Mouse (Mus musculus) hindbrain, embryonic 14.5 days (tissue): ENCODE results near the gene Capn10. TPM values are rescaled to one million over a fixed set of nuclear protein-coding genes. Genes with fewer than 3 reads are reported as not detected.
A peak's percentile ranks its signal among the peaks of the same experiment; 100 is the strongest.
"Not testable (repeated sequence)": the region's sequence is repeated elsewhere in the genome, so short reads cannot be mapped to it uniquely, and the experiment has no call there.

Experiments used
- ATAC-seq: fragments of 200-750 bp; cut with Nextera tagmentation; 2 replicates; pipeline ENCODE4 v1.8.0; 2017; ENCODE audit warnings: moderate number of reproducible peaks, mild to moderate bottlenecking, moderate TSS enrichment, moderate library complexity; ENCODE audit not compliant: low FRiP score
- DNase-seq: peaks from one replicate; pipeline ENCODE4 v3.0.0-alpha.2; 2015; ENCODE audit warnings: low spot score
- H3K27ac ChIP-seq: fragments of 300-500 bp; sonication (generic); 2 replicates; pipeline ENCODE4 v1.5.1; 2014; ENCODE audit warnings: mild to moderate bottlenecking, moderate library complexity
- H3K27me3 ChIP-seq: fragments of 300-500 bp; sonication (generic); 2 replicates; pipeline ENCODE4 v1.6.1; 2014; ENCODE audit warnings: mild to moderate bottlenecking, low read length, mixed read lengths; ENCODE audit not compliant: control insufficient read depth, insufficient read depth
- H3K36me3 ChIP-seq: fragments of 300-500 bp; sonication (generic); replicated peaks from 2 replicates; pipeline ENCODE4 v1.6.1; 2014; ENCODE audit not compliant: control insufficient read depth, insufficient read depth
- H3K4me1 ChIP-seq: fragments of 300-500 bp; sonication (generic); replicated peaks from 2 replicates; pipeline ENCODE4 v1.6.1; 2014; ENCODE audit warnings: antibody characterized with exemption, low read length, mixed read lengths; ENCODE audit not compliant: control insufficient read depth, insufficient read depth
- H3K4me2 ChIP-seq: fragments of 300-500 bp; sonication (generic); replicated peaks from 2 replicates; pipeline ENCODE4 v1.6.1; 2014; ENCODE audit warnings: mild to moderate bottlenecking, moderate library complexity
- H3K4me3 ChIP-seq: fragments of 300-500 bp; sonication (generic); replicated peaks from 2 replicates; pipeline ENCODE4 v1.5.1; 2014; ENCODE audit warnings: mild to moderate bottlenecking, low read length
- H3K9ac ChIP-seq: fragments of 300-500 bp; sonication (generic); 2 replicates; pipeline ENCODE4 v1.6.1; 2014
- H3K9me3 ChIP-seq: fragments of 300-500 bp; sonication (generic); 2 replicates; pipeline ENCODE4 v1.6.1; 2016; ENCODE audit warnings: low read length; ENCODE audit not compliant: control insufficient read depth
- WGBS: fragments of 180-500 bp; shearing (Covaris S2); extraction: QIAGEN DNeasy Blood & Tissue Kit; methylation state at CpG from one replicate; pipeline ENCODE4 v1.1.7; 2014; 5-methylcytosine and 5-hydroxymethylcytosine counted together
- polyA plus RNA-seq: library from polyadenylated mRNA; unstranded; fragments of >200 nt; fragmentation: Nextera tagmentation; extraction: Ambion mirVana; gene quantifications from 2 replicates; pipeline ENCODE4 v1.2.1, GENCODE M21; 2014

Capn10 gene
- polyA plus RNA-seq, 1 experiment from 2014 or later, result 48.2 TPM

DNA sequence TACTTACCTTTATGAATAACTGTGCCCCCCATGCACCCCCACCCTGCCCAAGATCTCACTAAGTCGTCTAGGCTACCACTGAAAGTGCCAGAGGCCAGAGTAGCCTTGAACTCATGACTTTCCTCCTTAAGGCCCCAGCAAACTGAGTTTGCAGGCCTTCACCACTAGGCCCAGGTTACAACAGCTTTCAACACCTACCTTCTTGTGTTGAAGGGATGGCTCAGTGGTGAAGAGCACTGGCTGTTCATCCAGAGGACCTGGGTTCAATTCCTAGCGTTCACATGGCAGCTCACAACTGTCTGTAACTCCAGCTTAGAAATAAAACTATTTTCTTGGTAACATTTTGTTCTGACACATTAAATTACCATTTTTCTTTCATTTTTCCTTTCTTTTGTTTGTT is 19.5 kb downstream of the Capn10 start:
- H3K27me3 ChIP-seq, result no peaks in the 10 kb centered on the region
- H3K4me3 ChIP-seq, result no peak overlapping the region
- H3K36me3 ChIP-seq, result peaks cover 21% of the 10 kb centered on the region
- 69% methylated on average over 2 of the region's 2 CpGs for WGBS
- H3K4me2 ChIP-seq, result no peak overlapping the region
- H3K9me3 ChIP-seq, result no peaks in the 10 kb centered on the region
- H3K27ac ChIP-seq, result no peak overlapping the region
- H3K9ac ChIP-seq, result no peak overlapping the region
- ATAC-seq (no peak), DNase-seq (no peak)
- no peaks in the 10 kb centered on the region for H3K4me1 ChIP-seq

DNA sequence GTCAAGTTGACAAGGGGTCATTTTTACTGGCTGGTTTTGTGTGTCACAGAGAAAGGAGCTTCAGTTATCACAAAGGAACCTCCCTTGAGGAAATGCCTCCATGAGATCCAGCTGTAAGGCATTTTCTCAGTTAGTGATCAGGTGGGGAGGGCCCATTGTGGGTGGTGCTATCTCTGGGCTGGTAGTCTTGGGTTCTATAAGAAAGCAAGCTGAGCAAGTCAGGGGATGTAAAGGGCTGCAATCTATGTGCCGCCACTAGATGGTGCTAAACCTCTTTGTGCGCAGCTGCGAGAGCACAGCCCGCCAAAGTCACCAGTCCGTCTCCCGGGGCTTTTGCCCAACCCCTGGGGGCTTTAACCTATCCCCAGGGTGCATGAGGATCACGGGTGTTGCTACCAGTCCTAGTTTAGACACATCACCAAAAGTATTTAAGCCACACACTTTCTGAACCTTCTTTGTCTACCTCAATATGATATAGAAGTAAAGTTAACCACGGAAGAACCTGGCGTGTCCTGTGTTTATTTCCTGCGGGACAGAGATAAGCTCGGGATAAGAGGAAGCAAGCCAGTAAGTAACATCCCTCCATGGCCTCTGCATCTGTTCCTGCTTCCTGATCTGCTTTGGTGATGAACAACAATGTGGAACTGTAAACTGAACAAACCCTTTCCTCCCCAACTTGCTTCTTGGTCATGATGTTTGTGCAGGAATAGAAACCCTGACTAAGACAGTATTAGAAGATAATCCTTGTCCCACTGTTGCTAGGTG is 22.6 kb downstream of the Capn10 start:
- ATAC-seq, H3K4me1 ChIP-seq, H3K4me3 ChIP-seq, H3K9ac ChIP-seq, H3K27ac ChIP-seq, H3K27me3 ChIP-seq, H3K9me3 ChIP-seq, DNase-seq, H3K36me3 ChIP-seq: not testable (repeated sequence)
- peak overlapping the region; percentile 36 for H3K4me2 ChIP-seq
- 13% methylated on average over 11 of the region's 11 CpGs for WGBS

DNA sequence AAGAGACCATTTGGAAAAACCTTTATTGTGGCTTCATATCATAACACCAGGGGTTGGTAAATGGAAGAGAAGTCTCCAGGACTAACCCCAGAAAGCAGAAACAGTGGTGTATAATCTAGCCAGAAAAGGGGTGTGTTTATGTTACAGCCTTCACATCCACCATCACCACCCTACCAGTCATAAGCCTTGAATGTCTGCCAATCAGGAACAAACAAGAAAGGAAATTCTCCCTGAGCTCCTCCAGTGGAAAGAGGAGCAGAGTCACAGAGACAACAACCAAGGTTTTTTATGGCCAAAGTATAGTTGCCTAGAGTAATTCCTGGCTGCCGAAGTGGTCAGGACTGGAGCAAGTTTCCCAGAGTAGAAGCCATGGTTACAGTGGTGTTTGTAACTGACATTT is 24.8 kb downstream of the Capn10 start:
- no peak for ATAC-seq
- H3K4me1 ChIP-seq, result no peaks in the 10 kb centered on the region

DNA sequence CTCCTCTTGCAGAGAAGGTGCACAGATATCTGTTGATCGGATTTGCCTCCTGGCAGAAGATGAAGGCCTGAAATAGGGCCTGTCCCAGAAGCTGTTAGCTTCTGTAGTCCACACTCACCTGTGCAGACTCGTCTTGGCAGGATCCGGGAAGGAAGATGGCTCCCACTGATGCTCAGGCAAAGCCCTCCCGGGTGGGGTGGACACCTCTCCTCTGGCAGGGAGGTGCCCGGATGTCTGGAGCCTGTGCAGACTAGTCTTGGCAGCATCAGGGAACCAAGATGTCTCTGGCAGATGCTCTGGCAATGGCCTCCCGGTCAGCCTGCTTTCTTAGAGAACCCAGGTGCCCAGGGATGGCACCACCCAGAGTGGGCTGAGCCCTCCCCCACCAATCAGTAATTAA is 36.6 kb downstream of the Capn10 start:
- H3K9me3 ChIP-seq, H3K4me3 ChIP-seq, H3K4me2 ChIP-seq, DNase-seq, H3K27ac ChIP-seq, H3K4me1 ChIP-seq, H3K9ac ChIP-seq, H3K36me3 ChIP-seq, H3K27me3 ChIP-seq, ATAC-seq: not testable (repeated sequence)
- 90% methylated on average over 6 of the region's 6 CpGs for WGBS

More for the DNA sequence above, 24.8 kb downstream of the Capn10 start:
- no peak for DNase-seq
- Histone ChIP-seq H3K27ac (no peak overlapping the region), H3K9me3 (no peaks in the 10 kb centered on the region), H3K36me3 (no peaks in the 10 kb centered on the region), H3K9ac (no peak overlapping the region), H3K4me2 (no peak overlapping the region), H3K27me3 (no peaks in the 10 kb centered on the region), H3K4me3 (no peak overlapping the region)
- 87% methylated on average over 1 of the region's 1 CpGs for WGBS

DNA sequence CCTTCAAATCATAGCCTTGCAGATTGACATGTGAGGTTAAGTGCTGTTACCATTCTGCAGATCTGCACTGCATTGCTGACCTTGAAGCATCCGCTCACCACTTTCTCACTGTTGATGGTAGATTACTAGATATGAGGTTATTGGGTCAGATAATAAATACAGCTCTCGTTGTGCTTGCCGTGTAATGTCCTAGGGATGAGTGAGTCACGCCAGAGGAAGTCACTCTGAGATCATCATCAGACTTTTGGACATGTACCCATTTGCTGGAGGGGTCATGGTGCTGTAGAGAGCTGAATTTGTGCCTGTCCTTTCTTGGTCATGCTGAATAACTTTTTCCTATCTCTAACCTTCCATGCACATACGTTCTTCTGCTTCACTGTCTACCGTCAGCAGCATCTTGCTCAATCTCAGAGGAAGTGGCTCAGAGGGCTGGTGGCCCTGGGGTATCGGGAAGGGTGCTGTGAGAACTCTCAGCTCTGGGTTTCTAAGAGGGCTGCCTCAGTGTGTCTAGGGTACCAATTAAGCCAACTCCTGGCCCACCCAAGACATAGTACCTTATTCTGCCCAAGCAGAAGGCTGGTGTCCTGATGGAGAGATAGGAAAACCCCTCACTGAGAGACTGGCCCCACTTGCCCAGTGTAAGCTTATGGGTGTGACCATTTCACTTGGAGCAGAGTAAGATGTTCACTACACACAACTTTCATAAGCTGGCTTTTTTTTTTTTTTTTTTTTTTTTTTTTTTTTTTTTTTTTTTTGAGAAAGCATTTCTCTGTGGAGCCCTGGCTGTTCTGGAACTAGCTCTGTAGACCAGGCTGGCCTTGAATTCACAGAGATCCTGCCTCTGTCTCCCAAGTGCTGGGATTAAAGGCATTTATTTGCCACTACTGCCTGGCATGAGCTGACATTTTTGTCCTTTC is 38.0 kb downstream of the Capn10 start:
- Histone ChIP-seq H3K4me2 (no peak overlapping the region), H3K36me3 (no peaks in the 10 kb centered on the region), H3K9me3 (no peaks in the 10 kb centered on the region), H3K9ac (no peak overlapping the region), H3K27me3 (no peaks in the 10 kb centered on the region), H3K4me1 (no peaks in the 10 kb centered on the region), H3K4me3 (no peak overlapping the region), H3K27ac (no peak overlapping the region)
- 92% methylated on average over 7 of the region's 7 CpGs for WGBS
- DNase-seq (no peak), ATAC-seq (no peak)

DNA sequence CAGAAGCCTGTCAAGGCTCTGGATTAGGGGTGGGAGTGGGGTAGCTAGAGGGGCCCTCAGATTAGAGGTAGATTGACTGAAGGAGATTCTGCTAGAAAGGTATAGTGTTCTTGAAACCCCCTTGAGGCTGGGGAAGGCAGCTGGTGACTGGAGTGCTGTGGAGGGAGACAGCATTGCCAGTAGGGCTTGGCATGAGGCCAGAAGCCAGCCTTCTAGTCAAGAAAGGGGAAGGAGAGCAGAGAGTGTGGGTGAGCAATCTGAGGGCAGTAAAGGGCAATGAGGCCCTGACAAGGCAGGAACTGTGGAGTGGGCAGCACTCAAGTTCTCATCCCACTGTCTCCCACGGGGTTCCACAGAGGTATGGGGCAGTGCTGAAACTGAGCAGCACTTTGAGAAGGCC is 38.7 kb downstream of the Capn10 start:
- no peak overlapping the region for H3K9ac ChIP-seq
- H3K36me3 ChIP-seq, result no peaks in the 10 kb centered on the region
- H3K9me3 ChIP-seq, result no peaks in the 10 kb centered on the region
- ATAC-seq (no peak), DNase-seq (no peak)
- H3K4me1 ChIP-seq, result no peaks in the 10 kb centered on the region
- no peak overlapping the region for H3K4me3 ChIP-seq
- H3K27me3 ChIP-seq, result no peaks in the 10 kb centered on the region
- H3K4me2 ChIP-seq, result no peak overlapping the region
- no peak overlapping the region for H3K27ac ChIP-seq
- 75% methylated on average over 1 of the region's 1 CpGs for WGBS

DNA sequence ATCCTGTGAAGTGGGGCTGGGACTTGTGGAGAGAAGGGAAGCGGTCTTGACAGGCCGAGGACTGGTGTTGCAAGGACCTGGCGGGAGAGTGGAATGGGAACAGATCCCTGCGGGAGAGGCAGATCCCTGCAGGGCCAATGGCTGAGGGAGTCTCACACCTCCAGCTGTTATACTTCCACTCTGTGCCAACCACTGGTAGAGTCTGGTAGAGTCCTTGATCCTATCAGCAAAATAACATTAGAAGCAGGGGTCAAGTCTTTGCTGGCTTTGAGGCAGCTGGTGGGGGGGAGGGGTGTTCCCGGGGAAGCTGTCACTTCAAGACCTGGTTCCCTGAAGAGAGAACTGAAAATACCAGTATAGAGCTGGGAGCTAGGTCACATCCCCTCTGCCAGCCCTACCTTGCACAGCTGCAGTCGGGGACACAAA is 42.0 kb downstream of the Capn10 start:
- no peak for DNase-seq
- no peak overlapping the region for H3K4me2 ChIP-seq
- H3K9me3 ChIP-seq, result no peaks in the 10 kb centered on the region
- 56% methylated on average over 6 of the region's 6 CpGs for WGBS
- H3K9ac ChIP-seq, result no peak overlapping the region
- ATAC-seq, result no peak
- H3K4me3 ChIP-seq, result no peak overlapping the region
- no peak overlapping the region for H3K27ac ChIP-seq
- no peaks in the 10 kb centered on the region for H3K27me3 ChIP-seq
- H3K4me1 ChIP-seq, result no peaks in the 10 kb centered on the region
- H3K36me3 ChIP-seq, result no peaks in the 10 kb centered on the region

DNA sequence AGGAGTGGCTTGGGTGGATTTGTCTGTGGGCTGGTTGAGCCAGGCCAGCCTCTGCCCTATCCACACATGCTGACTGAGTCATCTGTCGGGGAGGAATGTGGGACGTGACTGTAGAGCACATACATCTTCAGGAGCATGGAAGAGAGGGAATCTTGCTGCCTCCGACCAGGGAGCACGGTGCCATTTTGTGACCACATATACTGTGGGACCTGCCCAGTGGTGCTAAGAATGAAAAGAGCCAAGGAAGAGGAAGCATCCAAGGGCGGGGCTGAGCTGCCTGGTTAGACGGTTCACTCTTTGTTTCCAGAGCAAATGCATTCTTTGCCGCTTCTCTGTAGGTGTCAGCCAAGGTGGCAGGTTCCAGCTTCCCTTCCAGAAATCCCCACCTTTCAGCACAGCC is 44.5 kb downstream of the Capn10 start:
- Histone ChIP-seq H3K9ac (no peak overlapping the region), H3K9me3 (no peaks in the 10 kb centered on the region), H3K4me3 (no peak overlapping the region), H3K4me2 (no peak overlapping the region), H3K36me3 (no peaks in the 10 kb centered on the region), H3K4me1 (no peaks in the 10 kb centered on the region), H3K27ac (no peak overlapping the region), H3K27me3 (no peaks in the 10 kb centered on the region)
- ATAC-seq (no peak), DNase-seq (no peak)
- WGBS, result 53% methylated on average over 7 of the region's 7 CpGs

DNA sequence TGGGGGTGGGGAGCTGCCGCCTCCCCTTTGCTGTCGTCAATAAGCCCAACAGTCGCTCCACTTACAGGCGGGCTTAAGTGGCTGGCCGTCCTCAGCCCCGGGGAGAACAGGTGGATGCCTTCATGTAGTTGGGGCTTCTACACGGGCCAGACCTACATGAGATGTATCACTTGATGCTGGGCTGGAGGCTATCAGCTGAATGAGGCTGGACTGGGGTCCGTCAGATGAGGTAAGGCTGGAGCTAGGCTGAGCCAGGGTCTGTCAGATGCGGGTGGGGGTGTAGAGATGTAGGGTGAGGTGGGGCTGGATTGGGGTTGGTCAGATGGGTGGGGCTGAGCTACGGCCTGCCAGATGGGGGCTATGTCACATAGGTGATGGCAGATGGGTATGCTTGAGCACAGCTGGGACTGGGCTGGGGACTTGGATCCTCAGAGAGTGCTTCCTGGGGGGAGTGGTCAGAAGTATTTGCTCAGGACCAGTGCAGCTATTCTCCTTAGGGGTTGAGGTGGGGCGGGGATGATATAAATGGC is 45.0 kb downstream of the Capn10 start:
- Histone ChIP-seq H3K9me3 (no peaks in the 10 kb centered on the region), H3K27me3 (no peaks in the 10 kb centered on the region), H3K9ac (no peak overlapping the region), H3K4me2 (no peak overlapping the region), H3K4me1 (no peaks in the 10 kb centered on the region), H3K27ac (no peak overlapping the region), H3K4me3 (no peak overlapping the region), H3K36me3 (no peaks in the 10 kb centered on the region)
- WGBS, result 44% methylated on average over 11 of the region's 11 CpGs
- 0 out of 2 replicates have a peak, but pooled peaks have one; percentile 31 for ATAC-seq
- DNase-seq, result no peak
